ENCODE assay signal across 8 mouse cellular contexts in the genomic region with DNA sequence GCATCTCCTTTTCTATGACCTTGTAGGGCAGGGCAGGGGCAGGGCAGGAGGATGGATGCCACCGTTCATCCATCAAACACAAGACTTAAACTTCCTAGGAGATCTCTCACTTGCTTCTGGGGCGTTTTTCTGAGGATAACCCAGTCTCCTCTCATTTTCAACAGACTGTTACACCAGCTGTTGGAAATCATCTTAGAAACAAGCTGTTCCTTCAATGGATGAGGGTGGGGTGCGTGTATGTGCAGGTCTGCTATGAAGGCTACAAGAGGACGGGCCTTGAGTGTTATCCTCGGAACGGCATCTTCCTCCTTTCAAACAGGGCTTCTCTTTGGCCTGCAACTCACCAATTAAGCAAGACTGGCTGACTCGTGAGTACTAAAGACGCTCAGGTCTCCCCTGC. TPM values are rescaled to one million over a fixed set of nuclear protein-coding genes. Genes with fewer than 3 reads are reported as not detected.
A peak's percentile ranks its signal among the peaks of the same experiment; 100 is the strongest.
DNase-seq lines count a peak whose midpoint lies in the region; ATAC-seq lines count a peak whose summit lies in the region.

No protein-coding gene starts in this region.

- no peak for ATAC-seq in kidney, embryonic 14.5 days (ENCODE audit: low FRiP score, low TSS enrichment)
- ATAC-seq in hindbrain, embryonic 12.5 days (ENCODE audit: low FRiP score), result no peak
- ATAC-seq in midbrain, embryonic 12.5 days (ENCODE audit: low FRiP score, low read depth), result no peak
- ATAC-seq in granulocyte monocyte progenitor cell, adult 5-6 weeks (replicated peaks; ENCODE audit: poor library complexity, severe bottlenecking), result no peak
- no peak for ATAC-seq in megakaryocyte progenitor cell, adult 5-6 weeks (replicated peaks; ENCODE audit: poor library complexity)

- H3K9ac ChIP-seq in kidney, embryonic 14.5 days (ENCODE audit: low read depth, low read length), result no peak overlapping the region
- no peak overlapping the region for H3K9ac ChIP-seq in hindbrain, embryonic 12.5 days
- H3K9ac ChIP-seq in midbrain, embryonic 12.5 days (replicated peaks), result 0 out of 2 replicates have a peak overlapping the region, but pooled peaks have one; percentile 8

- no peaks in the 10 kb centered on the region for H3K9me3 ChIP-seq in kidney, embryonic 14.5 days (ENCODE audit: control insufficient read depth, low read length)
- no peaks in the 10 kb centered on the region for H3K9me3 ChIP-seq in hindbrain, embryonic 12.5 days (replicated peaks)
- H3K9me3 ChIP-seq in midbrain, embryonic 12.5 days, result no peaks in the 10 kb centered on the region

- peaks cover 5% of the 10 kb centered on the region; the same call in 1 of the 2 replicates for H3K36me3 ChIP-seq in kidney, embryonic 14.5 days (ENCODE audit: control insufficient read depth, insufficient read depth, low read length)
- no peaks in the 10 kb centered on the region for H3K36me3 ChIP-seq in hindbrain, embryonic 12.5 days
- no peaks in the 10 kb centered on the region for H3K36me3 ChIP-seq in midbrain, embryonic 12.5 days

- H3K4me1 ChIP-seq in kidney, embryonic 14.5 days (ENCODE audit: control insufficient read depth, insufficient read depth, low read length), result peaks cover 19% of the 10 kb centered on the region; the same call in 1 of the 2 replicates
- H3K4me1 ChIP-seq in hindbrain, embryonic 12.5 days, result peaks cover 34% of the 10 kb centered on the region
- peaks cover 13% of the 10 kb centered on the region for H3K4me1 ChIP-seq in midbrain, embryonic 12.5 days

- DNase-seq in kidney, adult 18-20 months, result no peak
- peak; percentile 59 for DNase-seq in brain, adult 2 months (ENCODE audit: low read depth, low spot score)
- DNase-seq in spleen, adult 12 weeks (ENCODE audit: low spot score), result no peak

- H3K27me3 ChIP-seq in kidney, embryonic 14.5 days (ENCODE audit: control insufficient read depth, insufficient read depth, low read length), result no peaks in the 10 kb centered on the region
- H3K27me3 ChIP-seq in hindbrain, embryonic 12.5 days, result no peaks in the 10 kb centered on the region
- H3K27me3 ChIP-seq in midbrain, embryonic 12.5 days, result no peaks in the 10 kb centered on the region

- 75% methylated on average over 8 of the region's 8 CpGs for WGBS in kidney, embryonic 14.5 days
- 86% methylated on average over 8 of the region's 8 CpGs for WGBS in hindbrain, embryonic 12.5 days
- 88% methylated on average over 8 of the region's 8 CpGs for WGBS in midbrain, embryonic 12.5 days

- peak overlapping the region; percentile 43; the same call in 1 of the 2 replicates for H3K27ac ChIP-seq in kidney, embryonic 14.5 days (ENCODE audit: low read depth, low read length)
- H3K27ac ChIP-seq in hindbrain, embryonic 12.5 days, result peak overlapping the region; percentile 65
- H3K27ac ChIP-seq in midbrain, embryonic 12.5 days (replicated peaks), result peak overlapping the region; percentile 39; the same call in 1 of the 2 replicates

- H3K4me2 ChIP-seq in kidney, embryonic 14.5 days (replicated peaks; ENCODE audit: low read depth, low read length), result no peak overlapping the region
- no peak overlapping the region for H3K4me2 ChIP-seq in hindbrain, embryonic 12.5 days (replicated peaks)
- no peak overlapping the region for H3K4me2 ChIP-seq in midbrain, embryonic 12.5 days (replicated peaks)

- no peak overlapping the region for H3K4me3 ChIP-seq in kidney, embryonic 14.5 days (ENCODE audit: low read length)
- no peak overlapping the region for H3K4me3 ChIP-seq in hindbrain, embryonic 12.5 days
- H3K4me3 ChIP-seq in midbrain, embryonic 12.5 days, result no peak overlapping the region

RNA-seq across cellular contexts. Expression of gene B4galt5, which starts 34.5 kb away (rescaled TPM):
- polyA plus RNA-seq in kidney, embryonic 14.5 days (2014; fragmentation: Nextera tagmentation; extraction: Ambion mirVana), result 12.2 and 13.1 TPM in 2 replicates
- polyA plus RNA-seq in hindbrain, embryonic 12.5 days (2016; fragmentation: Nextera tagmentation; extraction: Ambion mirVana), result 19.3 and 20.2 TPM in 2 replicates
- 12.7 and 12.9 TPM in 2 replicates for polyA plus RNA-seq in midbrain, embryonic 12.5 days (2016; fragmentation: Nextera tagmentation; extraction: Ambion mirVana)
- 12.3 and 19.3 TPM in 2 replicates for total RNA-seq in granulocyte monocyte progenitor cell, adult 5-6 weeks (2014; fragmentation: Nextera tagmentation)
- total RNA-seq in granulocyte monocyte progenitor cell, adult 5-6 weeks (2017), result 5.0 and 13.1 TPM in 2 replicates
- 14.6 and 23.7 TPM in 2 replicates for total RNA-seq in megakaryocyte progenitor cell, adult 5-6 weeks (2015)
- total RNA-seq in megakaryocyte progenitor cell, adult 5-6 weeks (2017), result 15.4 and 24.2 TPM in 2 replicates
